Mouse (Mus musculus): ENCODE measurements around the gene Dnah1. TPM values are rescaled to one million over a fixed set of nuclear protein-coding genes. Genes with fewer than 3 reads are reported as not detected.

Dnah1 gene
- total RNA-seq, 2 experiments from 2014 or later, result under 0.01 TPM; not detected in 1

DNA sequence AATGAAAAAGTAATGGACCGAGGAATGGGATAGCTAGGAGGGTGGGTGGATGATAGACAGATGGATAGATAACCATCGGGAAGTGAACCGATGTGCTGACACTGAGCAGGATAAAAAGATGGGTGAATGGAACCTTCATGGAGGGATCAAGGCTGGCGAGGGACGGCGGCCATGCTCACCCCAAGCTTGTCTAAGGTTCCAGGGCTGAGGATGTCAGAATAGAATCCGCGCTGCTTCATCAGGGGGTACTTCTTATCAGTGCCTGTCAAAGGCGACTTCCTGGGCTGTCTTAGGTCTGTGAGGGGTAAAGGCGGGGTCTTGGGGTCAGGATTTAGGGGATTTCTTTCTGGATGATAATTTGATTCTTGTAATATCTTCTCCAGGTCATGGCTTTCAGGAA, 4.2 kb downstream of the Dnah1 start:
- no peak for ATAC-seq (ENCODE audit: poor library complexity, severe bottlenecking)

DNA sequence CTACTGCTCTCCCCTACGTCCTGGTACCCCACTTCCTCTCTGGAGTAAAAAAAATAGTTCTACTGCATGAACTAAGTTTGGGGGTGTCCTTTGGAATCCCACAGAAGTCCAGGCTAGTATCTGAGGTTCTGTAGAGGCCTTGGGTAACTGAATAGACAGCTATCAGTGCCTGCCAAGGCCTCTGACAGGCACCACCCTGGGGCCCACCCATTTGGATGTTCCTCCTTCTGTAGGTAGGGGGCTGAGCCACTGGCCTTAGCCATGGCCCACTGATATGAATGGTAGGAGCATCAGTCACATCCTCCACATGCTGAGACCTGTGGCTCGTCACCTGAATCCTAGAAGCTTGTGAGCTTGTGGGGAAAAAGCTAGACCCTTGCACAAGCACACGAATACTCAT, 5.9 kb downstream of the Dnah1 start:
- ATAC-seq (ENCODE audit: poor library complexity, severe bottlenecking), result no peak

- ATAC-seq (ENCODE audit: poor library complexity, severe bottlenecking), result no peak
Measured at GRCm38 (mm10) chr14:31316613-31317012, 7.1 kb downstream of the Dnah1 start.

DNA sequence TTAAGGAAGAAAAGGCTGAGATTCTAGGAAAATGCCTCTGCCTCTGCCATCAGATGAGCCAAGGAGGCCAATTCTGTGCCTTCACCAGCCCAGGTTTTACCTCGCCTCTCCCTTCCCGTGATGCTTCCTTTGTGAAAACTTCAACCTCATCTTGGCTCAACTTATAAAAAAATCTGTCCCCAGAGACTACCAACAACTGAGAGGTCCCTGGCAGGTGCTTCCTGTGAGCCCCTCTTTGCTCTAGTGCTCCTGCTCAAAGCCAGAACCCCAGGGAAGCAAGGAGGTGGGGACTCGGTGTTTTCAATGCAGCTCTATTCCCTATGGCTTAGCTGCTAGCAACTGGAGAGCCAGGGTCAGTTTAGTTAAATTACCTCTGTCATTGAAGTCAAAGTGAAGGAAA, 10.5 kb downstream of the Dnah1 start:
- no peak for ATAC-seq (ENCODE audit: poor library complexity, severe bottlenecking)

GRCm38 (mm10) chr14:31285728-31286127, 38.0 kb downstream of the Dnah1 start:
- ATAC-seq (ENCODE audit: poor library complexity, severe bottlenecking), result no peak

DNA sequence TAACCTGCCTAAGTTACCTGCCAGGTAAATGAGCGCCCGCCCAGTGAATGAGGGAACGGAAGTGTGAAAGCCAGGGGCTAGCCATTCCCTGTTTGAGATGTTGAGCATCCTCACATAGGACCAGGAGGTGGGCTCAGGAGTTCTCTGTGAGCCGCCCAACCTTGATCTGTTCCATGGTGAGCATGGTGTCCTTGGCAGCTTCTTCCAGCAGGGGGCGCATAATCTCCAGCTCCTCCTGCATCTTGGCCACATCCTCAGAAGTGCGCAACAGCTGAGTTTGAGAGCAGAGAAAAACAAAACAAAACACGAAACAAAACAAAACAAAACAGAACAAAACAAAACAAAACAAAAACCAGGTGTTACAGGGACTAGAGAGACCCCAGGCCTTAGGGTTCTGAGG, 51.5 kb downstream of the Dnah1 start:
- peak; percentile 88 for ATAC-seq (ENCODE audit: poor library complexity, severe bottlenecking)

- ATAC-seq (ENCODE audit: poor library complexity, severe bottlenecking), result no peak
Measured at GRCm38 (mm10) chr14:31271121-31271520, 52.6 kb downstream of the Dnah1 start.

DNA sequence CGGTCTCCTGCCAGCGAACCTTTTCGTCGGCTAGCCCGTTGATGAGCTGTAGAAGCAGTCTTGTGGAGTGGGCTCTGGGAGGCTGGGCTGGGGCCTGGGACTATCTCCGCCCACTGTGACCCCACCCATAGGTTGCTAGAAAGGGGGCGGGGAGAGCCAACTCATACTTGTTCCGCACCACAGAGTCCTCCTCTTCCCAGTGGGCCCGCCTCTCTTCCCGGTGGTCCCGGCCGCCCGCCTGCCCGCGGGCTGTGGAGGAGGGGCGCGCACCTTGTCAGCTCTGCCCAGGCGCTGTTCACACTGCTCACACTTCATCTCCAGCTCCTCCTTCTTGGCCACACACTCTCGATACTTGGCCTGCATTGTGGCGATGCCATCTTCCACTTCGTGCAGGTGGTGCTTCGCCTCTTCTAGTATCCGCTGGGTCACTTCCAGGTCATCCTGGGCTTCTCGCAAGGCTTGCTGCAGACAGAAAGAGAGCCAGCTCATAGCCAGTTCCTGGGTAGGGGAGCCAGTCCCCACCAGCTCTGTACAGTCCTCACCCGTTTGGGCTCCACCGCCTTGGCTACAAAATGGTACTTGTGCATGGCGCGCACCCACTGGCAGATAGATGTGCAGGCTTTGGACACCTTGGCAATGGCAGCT, 54.1 kb downstream of the Dnah1 start:
- no peak; the same call in 1 of the 2 replicates for ATAC-seq (ENCODE audit: poor library complexity, severe bottlenecking)

DNA sequence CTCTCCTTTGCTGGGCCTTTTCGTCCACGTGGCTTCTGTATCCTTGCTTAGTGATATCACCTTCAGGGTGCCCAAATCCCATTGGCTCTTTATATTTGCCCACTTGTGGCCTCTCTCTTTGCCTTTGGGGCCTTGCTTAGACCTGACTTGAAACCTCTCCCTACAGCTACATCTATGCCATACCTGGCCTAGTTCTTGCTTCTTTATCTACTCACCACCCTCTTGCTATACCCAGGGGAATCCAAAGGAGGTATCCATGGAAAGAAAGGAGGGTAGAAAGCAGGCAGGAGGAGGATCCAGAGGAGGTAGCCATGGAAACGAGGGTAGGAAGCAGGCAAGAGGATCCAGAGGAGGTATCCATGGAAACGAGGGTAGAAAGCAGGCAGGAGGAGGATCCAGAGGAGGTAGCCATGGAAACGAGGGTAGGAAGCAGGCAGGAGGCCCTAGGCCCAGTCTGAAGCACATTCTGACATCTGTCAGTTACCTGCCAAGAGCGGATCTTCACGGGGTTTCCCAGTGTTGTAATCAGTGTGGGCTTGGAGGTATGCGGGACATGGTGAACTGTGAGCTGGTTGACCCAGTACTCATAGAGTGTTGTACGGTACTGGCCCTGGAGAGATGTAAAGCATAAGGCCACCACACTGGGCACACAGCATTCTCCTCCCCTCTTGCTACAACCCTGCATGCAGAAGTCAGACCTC, 55.2 kb downstream of the Dnah1 start:
- ATAC-seq (ENCODE audit: poor library complexity, severe bottlenecking), result no peak

DNA sequence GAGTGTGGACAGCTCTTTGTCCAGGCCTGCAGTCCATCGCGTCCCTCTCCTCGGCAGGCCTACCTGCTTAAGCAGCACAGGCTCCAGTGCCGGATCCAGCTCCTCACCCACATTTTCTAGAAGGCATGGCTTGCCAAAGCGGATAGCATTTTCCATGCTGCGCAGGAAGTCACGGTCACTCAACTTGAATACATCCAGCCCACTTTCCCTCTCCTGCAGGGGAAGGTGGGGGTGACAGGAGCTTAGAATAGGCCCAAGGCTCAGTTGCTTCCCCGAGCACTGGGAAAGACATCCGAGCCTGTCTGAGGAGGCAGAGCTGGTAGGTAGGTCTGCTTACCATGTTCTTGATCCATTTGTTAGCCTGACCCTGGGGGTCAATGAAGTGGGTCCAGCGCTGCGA, 56.0 kb downstream of the Dnah1 start:
- ATAC-seq (ENCODE audit: poor library complexity, severe bottlenecking), result no peak

GRCm38 (mm10) chr14:31260932-31261331, 62.8 kb downstream of the Dnah1 start:
- no peak for ATAC-seq (ENCODE audit: poor library complexity, severe bottlenecking)

DNA sequence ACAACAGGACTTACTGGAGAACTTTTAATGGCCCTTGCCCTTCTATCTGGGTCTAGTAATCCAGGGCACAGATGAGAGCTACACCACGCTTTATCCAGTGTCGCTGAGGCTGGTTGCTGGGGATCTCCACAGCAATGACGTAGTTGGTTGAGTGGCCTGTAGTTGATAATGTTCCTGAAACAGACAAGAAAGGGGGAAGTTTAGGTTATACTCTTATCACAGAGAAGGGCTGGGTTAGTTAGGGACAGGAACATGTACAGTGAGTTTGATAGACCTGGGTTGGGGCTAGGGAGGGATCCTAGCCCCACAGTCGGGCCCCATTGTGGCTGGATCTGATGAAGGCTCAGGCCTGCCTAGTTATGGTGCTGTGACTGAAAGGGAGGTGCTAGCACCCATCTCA, 63.3 kb downstream of the Dnah1 start:
- ATAC-seq (ENCODE audit: poor library complexity, severe bottlenecking), result no peak

DNA sequence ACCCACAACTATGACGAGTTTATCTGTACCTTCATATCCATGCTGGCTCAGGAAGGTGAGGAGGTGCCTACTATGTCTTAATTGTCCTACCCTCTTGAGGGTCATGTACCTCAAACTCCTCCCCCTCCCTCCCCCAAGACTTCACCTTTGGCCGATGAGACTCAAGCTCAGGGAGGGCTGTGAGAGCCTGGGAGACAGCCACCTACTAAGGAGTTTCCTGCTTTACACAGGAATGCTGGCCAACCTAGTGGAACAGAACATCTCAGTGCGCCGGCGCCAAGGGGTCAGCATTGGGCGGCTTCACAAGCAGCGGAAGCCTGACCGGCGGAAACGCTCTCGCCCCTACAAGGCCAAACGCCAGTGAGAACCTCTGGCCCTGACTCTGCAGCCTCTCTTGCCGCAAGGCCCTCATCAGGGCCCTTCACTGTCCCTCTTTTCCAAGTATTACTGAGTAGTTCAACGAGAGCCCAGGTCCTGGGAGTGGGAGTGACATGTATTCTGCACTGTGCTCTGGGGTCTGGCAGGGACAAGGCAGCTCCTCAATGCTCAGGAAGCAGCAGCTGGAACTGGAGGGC, 65.1 kb downstream of the Dnah1 start:
- ATAC-seq (ENCODE audit: poor library complexity, severe bottlenecking), result no peak

GRCm38 (mm10) chr14:31252091-31252490, 71.6 kb downstream of the Dnah1 start:
- ATAC-seq (ENCODE audit: poor library complexity, severe bottlenecking), result no peak

- ATAC-seq (ENCODE audit: poor library complexity, severe bottlenecking), result no peak
Measured at GRCm38 (mm10) chr14:31251626-31252025, 72.1 kb downstream of the Dnah1 start.

GRCm38 (mm10) chr14:31251084-31251604, 72.6 kb downstream of the Dnah1 start, which contains the start of the genes Phf7 and Bap1:
TSS of gene Phf7 (minus strand) at chr14:31251317.
TSS of gene Bap1 (plus strand) at chr14:31251450.
- ATAC-seq (ENCODE audit: poor library complexity, severe bottlenecking), result peak; percentile 98

- ATAC-seq (ENCODE audit: poor library complexity, severe bottlenecking), result peak; percentile 5; the same call in 1 of the 2 replicates
Measured at GRCm38 (mm10) chr14:31250222-31251083, 73.2 kb downstream of the Dnah1 start.

DNA sequence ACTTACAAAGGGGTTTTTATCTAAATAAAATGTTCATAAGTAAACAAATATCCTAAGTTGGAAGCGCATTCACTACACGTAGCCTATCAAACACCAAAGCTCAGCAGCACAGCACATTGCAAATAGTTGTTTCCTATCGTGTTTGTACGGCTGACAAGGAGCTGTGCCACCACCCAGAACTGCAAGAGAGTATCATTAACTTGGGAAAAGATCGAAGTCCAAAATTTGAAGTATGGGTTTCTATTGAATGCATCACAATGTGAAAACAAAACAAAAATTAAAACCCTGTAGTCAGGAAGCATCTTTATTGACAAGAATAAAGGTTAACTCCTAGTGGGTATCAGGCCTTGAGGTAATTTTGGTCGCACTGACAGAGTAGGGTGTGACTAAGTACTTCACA, 75.3 kb downstream of the Dnah1 start:
- ATAC-seq (ENCODE audit: poor library complexity, severe bottlenecking), result no peak

GRCm38 (mm10) chr14:31245946-31246345, 77.8 kb downstream of the Dnah1 start:
- no peak for ATAC-seq (ENCODE audit: poor library complexity, severe bottlenecking)

DNA sequence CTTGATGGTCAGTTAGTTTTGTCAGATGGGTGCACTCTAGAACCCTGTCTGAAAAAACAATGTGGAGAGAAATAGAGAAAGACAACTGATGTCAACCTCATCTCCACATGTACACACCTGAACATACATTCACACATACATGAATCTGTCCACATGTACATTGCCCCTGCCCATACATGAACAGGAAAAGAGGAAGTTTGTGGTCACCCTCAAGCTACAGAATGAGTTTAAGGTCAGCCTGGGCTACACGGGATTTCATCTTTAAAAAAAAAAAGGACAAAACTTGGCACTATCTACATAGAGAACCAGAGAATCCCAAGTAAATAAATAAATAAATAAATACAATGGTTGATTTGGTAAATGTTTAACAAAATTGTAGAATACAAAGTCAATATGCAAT, 78.9 kb downstream of the Dnah1 start:
- peak; percentile 54; the same call in 1 of the 2 replicates for ATAC-seq (ENCODE audit: poor library complexity, severe bottlenecking)

- ATAC-seq (ENCODE audit: poor library complexity, severe bottlenecking), result no peak
Measured at GRCm38 (mm10) chr14:31240528-31240927, 83.2 kb downstream of the Dnah1 start.
